Mouse (Mus musculus): ENCODE measurements at regions not wholly inside any gene's neighbourhood (a gene's known extent, or its start where the extent isn't known, plus 50 kb on each side); places are given as distances from the start of the nearest gene placed in this dataset.

DNA sequence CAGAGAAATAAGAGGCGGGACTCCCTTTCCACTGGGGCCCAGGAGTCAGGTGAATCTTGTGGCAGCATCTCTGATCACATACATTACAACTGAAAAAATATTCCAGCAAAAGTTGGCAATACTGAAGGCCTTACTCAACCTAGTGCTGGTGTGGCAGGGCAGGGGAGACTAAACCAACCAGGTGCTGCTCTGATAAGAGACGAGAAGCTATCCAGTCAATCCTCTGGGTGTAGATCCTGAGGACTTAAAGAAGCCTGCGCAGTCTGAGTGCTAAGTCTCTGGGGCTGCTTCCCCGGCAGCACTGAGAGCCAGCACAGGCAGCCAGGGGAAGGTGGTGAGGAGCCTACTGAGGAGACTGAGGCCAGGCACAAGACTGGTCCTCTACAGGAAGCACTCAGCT is 51.0 kb upstream of the Plcl2 start:
- Histone ChIP-seq H3K9me3 (no peaks in the 10 kb centered on the region), H3K27me3 (replicated peaks) (no peaks in the 10 kb centered on the region), H3K9ac (no peak overlapping the region), H3K36me3 (no peaks in the 10 kb centered on the region), H3K4me1 (peaks cover 10% of the 10 kb centered on the region; the same call in 1 of the 2 replicates), H3K4me2 (no peak overlapping the region), H3K27ac (replicated peaks) (no peak overlapping the region), H3K4me3 (no peak overlapping the region)
- WGBS = 60% methylated on average over 4 of the region's 4 CpGs
- ATAC-seq (ENCODE audit: extremely low read depth, insufficient number of reproducible peaks, low FRiP score, low TSS enrichment) = no peak
